Mouse (Mus musculus) cerebellum, adult 9-10 months (tissue): ENCODE measurements around the gene Ttll9.

Experiments
- DNase-seq: peaks from one replicate; pipeline ENCODE4 v3.0.0; 2022

The Ttll9 gene

GRCm38 (mm10) chr2:153052700-153053351, 90.5 kb downstream of the Ttll9 start:
- DNase-seq, result peak; percentile 71

- peak; percentile 48 for DNase-seq
Observed at GRCm38 (mm10) chr2:153053896-153054295, 91.6 kb downstream of the Ttll9 start.

- DNase-seq, result peak; percentile 58
Observed at GRCm38 (mm10) chr2:153055270-153055920, 93.1 kb downstream of the Ttll9 start.
